Mouse (Mus musculus) forebrain, embryonic 13.5 days (tissue): ENCODE measurements around the gene Kiss1r. TPM values are rescaled to one million over a fixed set of nuclear protein-coding genes. Genes with fewer than 3 reads are reported as not detected.

Source experiments
- ATAC-seq: fragments of 200-750 bp; cut with Nextera tagmentation; 2 replicates; pipeline ENCODE4 v1.8.0; 2017
- H3K27ac ChIP-seq: fragments of 300-500 bp; sonication (generic); 2 replicates; pipeline ENCODE4 v1.5.1; 2015; ENCODE audit warnings: inconsistent platforms, mild to moderate bottlenecking, moderate library complexity
- H3K27me3 ChIP-seq: fragments of 300-500 bp; sonication (generic); 2 replicates; pipeline ENCODE4 v1.6.1; 2015; ENCODE audit warnings: mild to moderate bottlenecking, inconsistent platforms
- H3K36me3 ChIP-seq: fragments of 300-500 bp; sonication (generic); 2 replicates; pipeline ENCODE4 v1.6.1; 2015; ENCODE audit warnings: mild to moderate bottlenecking, inconsistent platforms; ENCODE audit not compliant: poor library complexity, severe bottlenecking
- H3K4me1 ChIP-seq: fragments of 300-500 bp; sonication (generic); 2 replicates; pipeline ENCODE4 v1.6.1; 2015; ENCODE audit warnings: inconsistent platforms
- H3K4me2 ChIP-seq: fragments of 300-500 bp; sonication (generic); 2 replicates; pipeline ENCODE4 v1.6.1; 2015; ENCODE audit warnings: inconsistent platforms, mild to moderate bottlenecking, moderate library complexity
- H3K4me3 ChIP-seq: fragments of 300-500 bp; sonication (generic); 2 replicates; pipeline ENCODE4 v1.5.1; 2015; ENCODE audit warnings: mild to moderate bottlenecking, inconsistent platforms
- H3K9ac ChIP-seq: fragments of 300-500 bp; sonication (generic); 2 replicates; pipeline ENCODE4 v1.6.1; 2015; ENCODE audit warnings: mild to moderate bottlenecking, inconsistent platforms
- H3K9me3 ChIP-seq: fragments of 300-500 bp; sonication (generic); replicated peaks from 2 replicates; pipeline ENCODE4 v1.6.1; 2016; ENCODE audit warnings: inconsistent platforms
- WGBS: fragments of 180-500 bp; shearing (Covaris S2); methylation state at CpG from one replicate; pipeline ENCODE4 v1.1.7; 2015; 5-methylcytosine and 5-hydroxymethylcytosine counted together
- polyA plus RNA-seq: library from polyadenylated mRNA; unstranded; fragments of >200 nt; fragmentation: Nextera tagmentation; extraction: Ambion mirVana; gene quantifications from 2 replicates; pipeline ENCODE4 v1.2.1, GENCODE M21; 2015

Kiss1r gene
- polyA plus RNA-seq, 1 experiment from 2014 or later: 1.3 TPM

DNA sequence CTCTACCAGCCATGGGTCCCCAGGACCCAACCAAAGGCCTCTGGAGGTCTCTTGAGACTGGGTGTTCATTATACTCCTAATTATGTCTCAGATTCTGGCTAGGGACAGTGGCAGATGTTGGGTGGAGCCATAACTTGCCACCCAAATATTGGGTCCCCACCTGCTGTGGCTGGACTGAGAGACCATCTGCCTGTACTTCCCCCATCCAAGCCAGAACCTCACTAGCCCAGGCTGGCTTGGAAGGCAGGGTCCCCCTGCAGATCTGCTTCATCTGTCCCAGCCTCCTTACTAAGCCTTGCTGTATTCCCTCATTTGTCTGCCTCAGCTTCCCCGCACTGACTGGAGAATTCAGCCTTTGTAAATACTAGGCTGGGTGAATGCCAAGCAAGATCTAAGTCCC is 51.4 kb downstream of the Kiss1r start:
- Histone ChIP-seq H3K36me3 (peaks cover 57% of the 10 kb centered on the region), H3K4me1 (peaks cover 7% of the 10 kb centered on the region), H3K9ac (no peak overlapping the region), H3K4me3 (no peak overlapping the region), H3K9me3 (no peaks in the 10 kb centered on the region), H3K4me2 (no peak overlapping the region), H3K27ac (no peak overlapping the region), H3K27me3 (peaks cover 41% of the 10 kb centered on the region)
- 77% methylated on average over 1 of the region's 1 CpGs for WGBS
- ATAC-seq: no peak

- Histone ChIP-seq H3K36me3 (peaks cover 55% of the 10 kb centered on the region), H3K4me1 (peaks cover 7% of the 10 kb centered on the region), H3K9me3 (no peaks in the 10 kb centered on the region), H3K4me3 (no peak overlapping the region), H3K9ac (no peak overlapping the region), H3K27ac (no peak overlapping the region), H3K27me3 (peaks cover 47% of the 10 kb centered on the region), H3K4me2 (no peak overlapping the region)
- WGBS: 11% methylated on average over 3 of the region's 3 CpGs
- no peak for ATAC-seq
Measured at GRCm38 (mm10) chr10:79969124-79969568, 52.4 kb downstream of the Kiss1r start.

GRCm38 (mm10) chr10:79970415-79971182 is 53.8 kb downstream of the Kiss1r start, which contains the start of gene Grin3b:
TSS of gene Grin3b (plus strand) at chr10:79970715.
- 8% methylated on average over 47 of the region's 47 CpGs for WGBS
- H3K27ac ChIP-seq: no peak within 1 kb of the TSS
- peak within 1 kb of the TSS; percentile 30 for H3K4me3 ChIP-seq
- peaks cover 55% of the 10 kb centered on the region for H3K36me3 ChIP-seq
- no peak for ATAC-seq
- peak within 1 kb of the TSS; percentile 58 for H3K4me2 ChIP-seq
- peak within 1 kb of the TSS; percentile 58 for H3K9ac ChIP-seq
- H3K9me3 ChIP-seq: no peaks in the 10 kb centered on the region
- H3K27me3 ChIP-seq: peaks cover 47% of the 10 kb centered on the region
- peaks cover 7% of the 10 kb centered on the region for H3K4me1 ChIP-seq

DNA sequence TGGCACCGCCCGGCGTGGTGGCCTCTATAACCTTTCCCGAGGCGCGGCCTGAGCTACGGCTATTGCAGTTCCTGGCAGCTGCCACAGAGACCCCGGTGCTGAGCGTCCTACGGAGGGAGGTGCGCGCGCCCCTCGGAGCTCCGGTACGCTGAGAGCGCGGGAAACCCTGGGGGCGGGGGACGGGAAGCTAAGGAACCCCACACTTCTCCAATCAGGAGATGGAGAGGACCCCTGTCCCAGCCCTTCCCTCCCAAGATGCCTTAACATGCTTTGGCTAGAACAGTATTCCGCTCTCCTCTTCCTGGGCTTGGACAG is 54.4 kb downstream of the Kiss1r start:
- WGBS: 4% methylated on average over 21 of the region's 21 CpGs
- Histone ChIP-seq H3K36me3 (peaks cover 55% of the 10 kb centered on the region), H3K4me3 (peak overlapping the region; percentile 30), H3K27me3 (peaks cover 47% of the 10 kb centered on the region), H3K9ac (peak overlapping the region; percentile 58), H3K4me2 (peak overlapping the region; percentile 58), H3K9me3 (no peaks in the 10 kb centered on the region), H3K4me1 (peaks cover 7% of the 10 kb centered on the region), H3K27ac (no peak overlapping the region)
- ATAC-seq: no peak

Other genes starting within 250 kb of the Kiss1r start
- 67.8 and 73.0 TPM in 2 replicates for gene Tpgs1, start 247.6 kb upstream of the Kiss1r start, polyA plus RNA-seq
- 101 and 109 TPM in 2 replicates for gene Cdc34, start 234.8 kb upstream of the Kiss1r start, polyA plus RNA-seq
- gene Gzmm, start 228.0 kb upstream of the Kiss1r start, polyA plus RNA-seq: 1.3 and 1.4 TPM in 2 replicates
- 489 and 502 TPM in 2 replicates for gene Bsg, start 212.5 kb upstream of the Kiss1r start, polyA plus RNA-seq
- 0.06 and 0.10 TPM in 2 replicates for gene Hcn2, start 200.3 kb upstream of the Kiss1r start, polyA plus RNA-seq
- 39.1 and 43.8 TPM in 2 replicates for gene Polrmt, start 170.4 kb upstream of the Kiss1r start, polyA plus RNA-seq
- 0.48 and 0.71 TPM in 2 replicates for gene Fgf22, start 161.9 kb upstream of the Kiss1r start, polyA plus RNA-seq
- gene Rnf126, start 150.0 kb upstream of the Kiss1r start, polyA plus RNA-seq: 70.9 and 74.8 TPM in 2 replicates
- gene Fstl3, start 139.7 kb upstream of the Kiss1r start, polyA plus RNA-seq: 0.40 and 0.62 TPM in 2 replicates
- 0.09 and 0.13 TPM in 2 replicates for gene Prss57, start 126.0 kb upstream of the Kiss1r start, polyA plus RNA-seq
- gene Palm, start 123.4 kb upstream of the Kiss1r start, polyA plus RNA-seq: 214 and 234 TPM in 2 replicates
- gene Misp, start 96.0 kb upstream of the Kiss1r start, polyA plus RNA-seq: 0.71 and 1.1 TPM in 2 replicates
- gene Ptbp1, start 62.5 kb upstream of the Kiss1r start, polyA plus RNA-seq: 148 and 171 TPM in 2 replicates
- gene Prtn3, start 42.5 kb upstream of the Kiss1r start, polyA plus RNA-seq: 12.8 and 15.9 TPM in 2 replicates
- gene Plppr3, start 42.3 kb upstream of the Kiss1r start, polyA plus RNA-seq: 290 and 308 TPM in 2 replicates
- 0.24 TPM in 1 of 2 replicates, not detected in the other for gene Elane, start 30.7 kb upstream of the Kiss1r start, polyA plus RNA-seq
- gene Cfd, start 26.1 kb upstream of the Kiss1r start, polyA plus RNA-seq: not detected in 2 replicates
- gene Med16, start 8.0 kb upstream of the Kiss1r start, polyA plus RNA-seq: 49.0 and 59.0 TPM in 2 replicates
- gene Gm26602, start 6.1 kb upstream of the Kiss1r start, polyA plus RNA-seq: 33.6 TPM in 1 of 2 replicates, not detected in the other
- 200 and 217 TPM in 2 replicates for gene R3hdm4, start 4.2 kb downstream of the Kiss1r start, polyA plus RNA-seq
- gene Arid3a, start 10.1 kb downstream of the Kiss1r start, polyA plus RNA-seq: 2.5 and 3.6 TPM in 2 replicates
- gene Wdr18, start 43.2 kb downstream of the Kiss1r start, polyA plus RNA-seq: 80.2 and 94.8 TPM in 2 replicates
- 0.38 and 0.57 TPM in 2 replicates for gene Grin3b, start 53.7 kb downstream of the Kiss1r start, polyA plus RNA-seq
- 11.2 and 12.0 TPM in 2 replicates for gene Tmem259, start 67.4 kb downstream of the Kiss1r start, polyA plus RNA-seq
- 30.0 and 32.2 TPM in 2 replicates for gene Cnn2, start 71.6 kb downstream of the Kiss1r start, polyA plus RNA-seq
- gene Abca7, start 79.5 kb downstream of the Kiss1r start, polyA plus RNA-seq: 3.1 and 3.9 TPM in 2 replicates
- gene Arhgap45, start 99.7 kb downstream of the Kiss1r start, polyA plus RNA-seq: 1.2 and 1.3 TPM in 2 replicates
- gene Polr2e, start 122.8 kb downstream of the Kiss1r start, polyA plus RNA-seq: 193 and 199 TPM in 2 replicates
- gene Gpx4, start 130.2 kb downstream of the Kiss1r start, polyA plus RNA-seq: 487 and 489 TPM in 2 replicates
- gene Sbno2, start 188.6 kb downstream of the Kiss1r start, polyA plus RNA-seq: 11.6 and 13.6 TPM in 2 replicates
- gene Stk11, start 198.8 kb downstream of the Kiss1r start, polyA plus RNA-seq: 20.7 and 21.6 TPM in 2 replicates
- gene Atp5d, start 221.7 kb downstream of the Kiss1r start, polyA plus RNA-seq: 454 and 459 TPM in 2 replicates
- gene Cbarp, start 223.9 kb downstream of the Kiss1r start, polyA plus RNA-seq: 21.2 and 26.8 TPM in 2 replicates
- 35.1 and 37.9 TPM in 2 replicates for gene Midn, start 231.3 kb downstream of the Kiss1r start, polyA plus RNA-seq
- 274 and 308 TPM in 2 replicates for gene Cirbp, start 249.0 kb downstream of the Kiss1r start, polyA plus RNA-seq